Mouse (Mus musculus) layer of hippocampus, adult 2 months (tissue): ENCODE data around the gene Bsph2. TPM values are rescaled to one million over a fixed set of nuclear protein-coding genes. Genes with fewer than 3 reads are reported as not detected.

Source experiments
- DNase-seq, 2 experiments: peaks; one replicate each; pipeline ENCODE4 v3.0.0; 2022; ENCODE audit warnings: low spot score in 2 of 2
- H3K27ac ChIP-seq: fragments of 200-600 bp; 2 replicates; pipeline ENCODE4 v1.8.1; 2022
- H3K4me3 ChIP-seq: fragments of 200-600 bp; 2 replicates; pipeline ENCODE4 v1.8.1; 2022; ENCODE audit warnings: mild to moderate bottlenecking
- CTCF ChIP-seq: fragments of 200-600 bp; conservative IDR thresholded peaks from 2 replicates; pipeline ENCODE4 v1.8.1; 2022; ENCODE audit warnings: antibody characterized with exemption, mild to moderate bottlenecking, moderate library complexity
- long read RNA-seq, 2 experiments: library from polyadenylated mRNA; stranded (forward); transcript quantifications; one replicate each; pipeline ENCODE4 v2.0.0; 2021; ENCODE audit warnings: borderline mapping rate in 2 of 2
- total RNA-seq, 2 experiments: library from RNA; stranded (reverse); gene quantifications; 2 replicates each; pipeline ENCODE4 v1.2.3; 2021

The Bsph2 gene
- total RNA-seq = not detected
- long read RNA-seq, experiment 1 = 0 reads
- long read RNA-seq, experiment 2 = 0 reads

DNA sequence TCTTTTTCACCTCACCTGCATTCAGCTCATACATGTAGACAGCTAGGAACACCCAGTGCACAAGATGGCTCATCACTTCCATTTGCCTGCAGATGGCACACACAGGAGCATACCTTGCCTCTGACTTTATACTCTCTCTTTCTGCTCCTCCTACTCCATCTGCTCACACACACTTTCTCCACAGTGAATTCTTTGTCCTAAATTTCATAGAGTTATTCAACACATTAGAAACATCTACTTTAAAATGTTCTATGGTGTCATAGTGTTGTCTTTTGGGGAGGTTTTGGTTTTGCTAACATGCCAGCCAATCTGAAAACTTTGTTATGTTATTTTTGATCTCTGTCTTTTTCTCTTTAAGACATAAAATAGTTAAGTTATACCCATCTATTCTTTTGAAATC, at the start of gene Bsph2:
TSS of gene Bsph2 (minus strand) at position 101 of the 400 bp plus-strand sequence.
- Histone ChIP-seq H3K27ac (no peak within 1 kb of the TSS), H3K4me3 (no peak within 1 kb of the TSS)
- TF ChIP-seq CTCF = no peak
- no peak for DNase-seq

DNA sequence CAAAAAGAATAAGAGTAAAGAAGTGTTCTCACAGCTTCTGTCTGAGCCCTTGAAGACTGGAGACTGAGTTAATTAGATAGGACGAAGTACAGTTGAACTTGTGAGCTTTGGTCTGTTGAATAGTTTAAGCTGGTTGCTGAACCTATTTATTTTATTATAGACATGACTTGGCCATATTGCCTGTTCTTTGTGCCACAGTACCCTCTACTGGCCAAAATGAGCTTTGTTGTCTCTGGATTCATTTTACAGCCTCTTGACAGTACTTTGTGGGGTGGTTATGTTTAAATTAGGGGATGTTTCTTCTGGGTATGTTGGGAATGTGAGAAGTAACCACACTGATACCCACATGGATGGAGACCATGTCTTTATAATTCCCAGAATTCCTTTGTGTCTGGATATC, 59.3 kb downstream of the Bsph2 start:
- peak; percentile 72 for TF ChIP-seq CTCF
- peak; percentile 0 to 27 for DNase-seq
- no peak overlapping the region for H3K4me3 ChIP-seq
- H3K27ac ChIP-seq = no peak overlapping the region

Other genes starting within 250 kb of the Bsph2 start
- under 1 TPM in 1 of 2 experiments, not detected in 1; 0.44 TPM for gene Pla2g4c, start 246.4 kb downstream of the Bsph2 start, total RNA-seq
- under 1 TPM; 0.41 to 0.59 TPM for gene Cabp5, start 172.9 kb downstream of the Bsph2 start, total RNA-seq
- gene Bsph1, start 120.2 kb downstream of the Bsph2 start, total RNA-seq = not detected
- not detected for gene Sult2a5, start 52.9 kb upstream of the Bsph2 start, total RNA-seq
- gene Sult2a2, start 162.4 kb upstream of the Bsph2 start, total RNA-seq = not detected